Mouse (Mus musculus): ENCODE measurements around the gene Utp20.

DNA sequence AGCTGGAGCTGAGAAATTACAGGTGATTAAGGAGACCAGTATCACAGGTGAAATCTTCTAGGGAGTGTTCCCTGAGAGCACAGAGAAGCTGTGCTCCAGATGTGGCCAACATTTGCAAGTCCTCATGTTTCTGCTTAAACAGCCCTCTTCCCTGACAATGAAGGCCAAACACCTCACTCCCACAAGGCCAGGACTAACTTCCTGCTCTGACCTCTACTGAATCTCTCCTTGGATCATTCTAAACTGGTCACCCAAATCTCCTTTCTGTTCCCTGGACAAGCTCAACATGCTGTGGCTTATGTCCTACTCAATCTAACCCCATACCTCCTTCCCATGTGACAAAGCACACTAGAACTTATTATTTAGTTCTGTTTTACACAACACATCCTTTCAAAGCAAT is 29.2 kb downstream of the Utp20 start:
- TF ChIP-seq CTCF (IDR thresholded peaks at IDR 0.05; ENCODE audit: low read depth) = no peak
- TF ChIP-seq EP300 (IDR thresholded peaks at IDR 0.05; ENCODE audit: low read depth) = no peak

Measured in heart, postnatal 0 days (tissue).